Mouse (Mus musculus) adrenal gland, adult (tissue): ENCODE results near the gene Pgam2.
"Not testable (repeated sequence)": the region's sequence is repeated elsewhere in the genome, so short reads cannot be mapped to it uniquely, and the experiment has no call there.

ENCODE experiments used
- DNase-seq, 2 experiments: peaks; one replicate each; pipeline ENCODE4 v3.0.0; 2022 to 2023; ENCODE audit warnings: low spot score in 1 of 2; ENCODE audit not compliant: inconsistent age in 2 of 2

Gene Pgam2

DNA sequence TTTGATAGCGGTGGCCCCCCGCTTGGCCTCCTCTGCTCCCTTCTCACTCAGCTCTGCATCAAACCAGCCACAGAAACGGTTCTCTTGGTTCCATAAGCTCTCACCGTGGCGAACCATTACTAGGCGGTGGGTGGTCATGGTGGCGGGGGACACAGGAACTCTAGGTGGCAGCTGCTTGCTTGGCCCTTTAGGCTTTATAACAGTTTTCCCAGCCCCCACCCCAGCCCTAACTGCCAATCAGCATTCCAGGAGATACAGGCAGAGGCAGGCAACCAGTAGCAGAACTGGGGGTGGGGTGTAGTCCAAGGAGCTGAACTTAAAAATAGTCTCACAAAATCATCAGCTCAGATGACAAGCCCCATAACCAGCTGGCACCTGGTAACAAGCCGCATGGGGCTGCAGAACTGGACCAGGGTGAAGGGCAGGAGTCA lies at the start of gene Pgam2:
TSS of gene Pgam2 (minus strand) at position 183 of the 431 bp plus-strand sequence.
- DNase-seq: no peak

DNA sequence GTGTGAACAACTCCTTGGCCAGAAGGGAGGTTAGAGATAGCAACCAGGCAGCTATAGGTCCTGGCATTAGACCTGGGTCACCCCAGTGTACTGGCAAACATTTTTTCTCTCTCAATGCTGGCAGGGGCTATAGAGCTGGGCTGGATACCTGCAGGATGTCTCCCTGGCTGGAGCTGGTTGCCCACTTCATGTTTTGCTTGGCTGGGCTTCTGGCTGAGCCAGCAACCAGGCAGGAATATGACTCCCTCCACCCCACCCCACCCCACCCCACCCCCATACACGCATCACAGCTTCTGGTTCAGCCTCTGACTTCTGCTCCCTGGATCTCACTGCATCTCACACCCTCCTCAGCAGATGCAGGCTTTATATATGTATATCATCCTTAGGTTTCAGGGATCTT lies 48.8 kb upstream of the Pgam2 start:
- DNase-seq: peak in 1 of 2 experiments; percentile 18

DNA sequence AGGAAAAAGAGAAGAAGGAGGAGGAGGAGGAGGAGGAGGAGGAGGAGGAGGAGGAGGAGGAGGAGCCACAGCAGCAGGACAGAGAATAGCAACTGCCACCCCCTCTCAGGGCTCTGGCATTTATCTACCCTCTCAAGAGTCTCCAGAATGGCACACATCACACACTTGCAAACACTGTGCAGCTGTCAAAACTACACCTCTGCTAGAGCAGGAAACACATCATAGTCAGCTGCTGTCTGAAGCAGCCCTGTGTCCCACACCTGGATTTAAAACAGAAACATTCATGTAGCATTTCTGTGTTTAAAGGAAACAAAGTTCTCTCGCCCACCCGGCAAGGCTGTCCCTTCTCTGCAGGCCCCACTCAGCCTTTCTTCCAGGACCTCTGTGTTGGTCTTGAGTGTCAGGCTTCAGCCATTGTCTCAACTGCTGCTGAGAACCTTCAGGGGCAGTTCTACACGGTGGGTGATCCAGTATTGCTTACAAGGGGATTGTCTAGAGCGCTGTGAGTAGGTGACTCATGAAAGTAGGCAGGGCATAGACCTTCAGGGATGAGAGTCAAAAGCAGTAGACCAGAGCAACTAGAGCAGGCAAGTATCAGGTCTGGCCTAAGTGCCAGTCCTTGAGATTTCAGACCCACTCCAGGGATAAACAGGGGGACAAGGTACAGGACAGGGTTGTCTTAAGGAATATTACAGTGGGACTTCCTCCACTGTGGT lies 47.6 kb upstream of the Pgam2 start:
- DNase-seq: peak in 1 of 2 experiments; percentile 33

- no peak for DNase-seq
These were observed 46.9 kb upstream of the Pgam2 start for GRCm38 (mm10) chr11:5850452-5850851.

DNA sequence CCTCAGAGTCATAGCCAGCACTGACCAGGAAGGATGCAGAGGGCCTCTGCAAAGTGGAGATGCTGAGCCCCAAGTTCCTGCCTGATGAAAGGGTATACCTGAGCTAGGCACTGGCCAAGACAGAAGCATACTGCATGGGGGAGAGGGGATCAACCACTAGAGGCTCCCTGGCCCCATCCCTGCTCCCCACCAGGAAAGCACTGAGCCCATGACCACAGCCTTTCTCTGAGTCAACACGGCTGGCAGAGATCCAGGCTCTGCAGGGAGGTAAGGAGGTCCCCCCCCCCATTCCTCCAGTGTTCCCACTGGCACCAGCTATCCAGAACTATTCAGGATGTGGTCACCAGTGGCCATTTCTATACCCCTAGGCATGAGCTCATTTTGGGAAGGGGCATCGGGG lies 45.8 kb upstream of the Pgam2 start:
- DNase-seq: no peak

- peak in 1 of 2 experiments; percentile 47 for DNase-seq
These were observed 45.2 kb upstream of the Pgam2 start for GRCm38 (mm10) chr11:5848741-5849140.

DNA sequence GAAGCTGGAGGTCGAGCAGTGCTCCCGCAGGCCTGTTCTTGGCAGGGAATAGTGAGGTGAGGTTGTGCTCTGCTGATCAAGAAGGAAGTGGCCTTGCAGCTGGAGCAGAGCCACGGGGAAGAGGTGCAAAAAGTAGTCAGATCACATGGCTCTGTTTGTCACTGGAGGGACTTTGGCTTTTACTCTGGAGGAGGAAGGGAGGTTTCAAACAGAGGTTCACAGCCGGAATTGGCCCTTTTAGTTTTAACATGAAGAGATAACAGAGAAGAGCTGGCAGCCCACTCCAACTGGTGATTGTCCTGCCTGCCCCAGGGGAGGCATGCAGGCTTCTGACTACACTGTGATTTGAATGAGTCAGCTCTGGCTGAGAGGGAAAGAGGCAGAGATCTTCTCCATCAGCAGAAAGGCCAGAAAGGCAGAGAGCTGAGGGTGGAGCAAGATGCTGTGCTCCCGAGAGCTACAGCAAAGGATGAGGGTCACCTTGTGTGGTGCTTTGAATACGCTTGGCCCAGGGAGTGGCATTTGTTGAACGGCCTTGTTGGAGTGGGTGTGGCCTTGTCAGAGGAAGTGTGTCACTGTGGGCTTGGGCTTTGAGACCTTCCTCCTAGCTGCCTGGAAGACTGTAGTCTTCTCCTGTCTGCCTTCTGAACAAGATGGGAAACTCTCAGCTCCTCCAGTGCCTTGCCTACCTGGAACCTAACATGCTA lies 43.3 kb upstream of the Pgam2 start:
- DNase-seq: peak; percentile 77 to 84

DNA sequence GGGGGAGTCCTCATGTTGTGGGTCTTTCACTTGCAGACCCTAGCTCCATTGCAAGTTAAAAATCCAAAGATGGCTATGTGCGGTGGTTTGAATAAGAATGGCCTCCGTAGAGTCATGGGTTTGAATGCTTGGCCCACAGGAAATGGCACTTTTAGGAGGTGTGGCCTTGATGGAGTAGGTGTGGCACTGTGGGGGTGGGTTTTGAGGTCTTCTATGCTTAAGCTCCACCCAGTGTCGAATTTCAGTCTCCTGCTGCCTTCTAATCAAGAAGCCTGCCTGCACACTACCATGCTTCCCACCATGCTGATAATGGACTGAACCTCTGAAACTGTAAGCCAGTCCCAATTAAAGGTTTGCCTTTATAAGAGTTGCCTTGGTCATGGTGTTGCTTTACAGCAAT lies 39.6 kb upstream of the Pgam2 start:
- DNase-seq: no peak

DNA sequence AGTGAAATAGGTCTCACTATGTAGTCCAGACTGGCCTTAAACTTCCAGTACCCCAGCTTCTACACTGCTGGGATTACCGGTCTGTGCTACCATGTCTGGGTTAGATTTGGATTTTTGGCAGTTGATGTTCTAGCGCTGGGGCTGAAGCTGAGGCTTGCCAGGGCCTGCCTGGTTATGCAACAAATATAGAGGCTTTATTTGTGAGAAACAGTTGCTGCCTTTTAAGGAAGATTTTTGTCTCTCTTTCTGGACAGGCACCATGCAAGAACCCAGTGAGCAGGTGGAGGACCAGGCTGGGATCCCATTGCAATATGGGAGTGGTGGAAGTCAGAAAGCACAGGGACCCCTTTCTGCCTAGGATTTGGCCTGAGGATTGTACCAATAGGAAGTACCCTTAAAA lies 38.2 kb upstream of the Pgam2 start:
- no peak for DNase-seq

- no peak for DNase-seq
These were observed 36.8 kb upstream of the Pgam2 start for GRCm38 (mm10) chr11:5840346-5840745.

DNA sequence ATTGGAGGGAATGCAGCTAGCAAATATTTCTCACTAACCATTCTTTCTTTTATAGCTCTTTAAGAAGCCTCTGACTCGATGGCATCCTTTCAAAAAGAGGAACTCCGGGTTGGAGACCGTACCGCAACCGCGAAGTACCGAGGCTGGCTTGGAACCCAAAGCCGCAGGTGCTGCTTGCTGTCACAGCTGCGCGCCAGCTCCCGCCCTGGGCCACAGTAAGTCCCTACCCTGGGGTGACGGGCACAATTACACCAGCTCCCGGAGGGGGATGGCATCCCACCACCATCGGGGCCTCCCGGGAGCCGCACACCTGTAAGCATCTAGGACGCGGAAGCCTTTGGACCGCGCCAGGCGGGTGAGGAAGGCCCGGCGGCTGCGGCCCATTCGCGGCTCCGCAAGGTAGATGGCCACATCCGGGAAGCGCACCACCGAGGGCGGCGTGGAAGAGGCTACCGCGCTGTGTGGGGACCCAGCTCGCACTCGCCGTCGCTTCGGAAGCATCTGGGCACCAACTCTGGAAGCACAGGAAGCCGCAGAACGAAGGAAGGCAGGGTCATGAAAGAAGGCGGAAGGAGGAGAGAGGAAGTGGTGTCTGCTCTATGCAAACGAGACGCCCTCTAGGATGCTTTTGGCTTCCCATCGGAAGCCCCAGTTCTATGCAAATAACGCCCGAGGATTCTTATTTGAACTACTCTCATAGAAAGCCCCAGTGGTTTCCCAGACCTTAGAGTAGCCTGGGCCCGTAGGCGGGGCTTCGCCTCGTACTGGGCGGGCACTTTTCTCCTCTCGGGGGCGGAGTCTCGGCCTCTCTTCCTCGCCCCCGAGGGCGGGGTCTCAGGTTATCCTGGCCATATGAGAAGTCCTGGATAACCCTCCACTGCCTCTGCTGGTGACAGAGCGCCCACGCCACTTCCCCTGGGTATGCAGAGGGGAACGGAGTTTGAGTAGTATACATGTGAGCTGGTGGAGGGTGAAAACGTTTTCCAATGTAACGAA lies 34.0 kb upstream of the Pgam2 start, which contains the start of gene Polm:
TSS of gene Polm (minus strand) at position 766 of the 996 bp plus-strand sequence.
- DNase-seq: peak; percentile 95 to 98

GRCm38 (mm10) chr11:5836126-5836525 lies 32.6 kb upstream of the Pgam2 start:
- DNase-seq: peak; percentile 42 to 61

- DNase-seq: no peak
These were observed 31.5 kb upstream of the Pgam2 start for GRCm38 (mm10) chr11:5835057-5835456.

- DNase-seq: no peak
These were observed 31.0 kb upstream of the Pgam2 start for GRCm38 (mm10) chr11:5834506-5834905.

- DNase-seq: no peak
These were observed 25.8 kb upstream of the Pgam2 start for GRCm38 (mm10) chr11:5829327-5829726.

GRCm38 (mm10) chr11:5828509-5829191 lies 25.1 kb upstream of the Pgam2 start:
- no peak for DNase-seq

GRCm38 (mm10) chr11:5827931-5828330 lies 24.4 kb upstream of the Pgam2 start:
- no peak for DNase-seq

- no peak for DNase-seq
These were observed 21.9 kb upstream of the Pgam2 start for GRCm38 (mm10) chr11:5825432-5825831.

DNA sequence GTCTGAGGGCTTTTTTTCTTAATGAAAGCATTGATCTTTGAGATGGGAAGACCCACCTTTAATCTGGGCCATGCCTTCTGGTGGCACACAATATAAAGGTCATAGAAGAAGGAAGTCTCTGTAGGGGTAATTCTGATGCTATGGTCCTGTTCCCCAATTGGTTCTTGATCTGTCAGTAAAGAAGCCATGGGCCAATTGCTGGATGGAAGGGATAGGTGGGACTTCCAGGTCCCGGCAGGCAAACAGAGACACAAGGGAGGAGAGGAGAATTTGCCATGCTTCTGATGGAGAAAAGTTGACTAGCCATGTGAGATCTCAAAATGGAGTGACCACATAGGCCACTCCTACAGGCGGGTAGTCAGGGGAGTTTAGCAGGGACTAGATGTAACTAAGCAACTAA lies 15.7 kb upstream of the Pgam2 start:
- no peak for DNase-seq

DNA sequence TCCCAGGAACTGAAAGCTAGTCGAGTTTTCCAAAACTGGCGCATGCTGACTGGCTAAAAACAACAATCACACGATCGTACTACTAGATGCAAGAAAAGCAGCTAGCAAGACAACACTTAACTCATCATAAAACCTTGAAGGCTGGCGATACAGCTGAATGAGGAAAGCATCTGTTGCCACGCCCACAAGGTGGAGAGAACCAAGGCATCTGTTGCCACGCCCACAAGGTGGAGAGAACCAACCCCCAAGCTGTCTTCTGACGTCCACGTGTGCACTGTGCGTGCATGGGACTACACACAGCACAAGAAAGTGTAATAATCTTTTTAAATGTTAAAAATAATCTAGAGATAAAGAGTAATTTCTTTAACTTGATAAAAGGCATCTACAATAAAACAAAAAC lies 9.8 kb upstream of the Pgam2 start:
- no peak for DNase-seq

DNA sequence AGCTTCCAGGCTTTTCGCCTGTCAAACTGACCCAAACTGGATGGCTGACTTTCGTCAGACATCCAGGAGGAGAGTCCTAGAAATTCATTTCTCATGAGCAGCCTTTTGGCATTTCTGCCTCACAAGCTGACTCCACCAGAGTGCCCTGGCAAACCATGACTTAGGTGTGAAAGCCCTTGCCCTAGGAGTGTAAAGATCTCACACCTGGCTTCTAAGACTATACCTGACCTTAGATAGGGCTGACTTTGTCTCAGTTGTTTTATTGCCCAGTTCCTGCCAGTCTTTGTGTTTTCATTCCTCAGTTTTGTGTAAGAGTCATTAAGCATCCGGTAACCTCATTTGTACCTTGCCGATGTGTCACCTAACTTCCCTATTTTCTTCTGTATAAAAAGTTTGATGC lies 6.0 kb upstream of the Pgam2 start:
- DNase-seq: not testable (repeated sequence)
